Mouse (Mus musculus) stomach, embryonic 16.5 days (tissue): ENCODE results near the gene Eif2ak3. TPM values are rescaled to one million over a fixed set of nuclear protein-coding genes. Genes with fewer than 3 reads are reported as not detected.

Experiments
- polyA plus RNA-seq: library from polyadenylated mRNA; unstranded; fragments of >200 nt; fragmentation: Nextera tagmentation; extraction: Ambion mirVana; gene quantifications from 2 replicates; pipeline ENCODE4 v1.2.1, GENCODE M21; 2015

The Eif2ak3 gene
- polyA plus RNA-seq, 1 experiment from 2014 or later = 10.9 TPM

Other genes starting within 250 kb of the Eif2ak3 start
- 2.8 and 3.5 TPM in 2 replicates for gene Rpia, start 52.3 kb upstream of the Eif2ak3 start, polyA plus RNA-seq
- not detected in 2 replicates for gene Tex37, start 74.4 kb downstream of the Eif2ak3 start, polyA plus RNA-seq
- gene Foxi3, start 112.0 kb downstream of the Eif2ak3 start, polyA plus RNA-seq = not detected in 2 replicates